Mouse (Mus musculus) CD4-positive, CD25-positive, alpha-beta regulatory T cell, adult 4 months (primary cell): Measurements from ENCODE around the gene Creld1. TPM values are rescaled to one million over a fixed set of nuclear protein-coding genes. Genes with fewer than 3 reads are reported as not detected.

Source experiments
- ATAC-seq: one replicate; pipeline ENCODE4 v1.8.0; 2017
- polyA plus RNA-seq, 2 experiments: library from polyadenylated mRNA; unstranded; fragments of 100-300 nt; shearing (Covaris generic); gene quantifications; one replicate each; pipeline ENCODE4 v1.2.1; 2017

Creld1 gene
- polyA plus RNA-seq, 2 experiments from 2014 or later, result 7.3 to 8.4 TPM

GRCm38 (mm10) chr6:113471297-113471936 lies 11.7 kb upstream of the Creld1 start, which contains the start of gene Il17rc:
Gene Il17rc (plus strand): TSS chr6:113471427.
- ATAC-seq, result no peak

DNA sequence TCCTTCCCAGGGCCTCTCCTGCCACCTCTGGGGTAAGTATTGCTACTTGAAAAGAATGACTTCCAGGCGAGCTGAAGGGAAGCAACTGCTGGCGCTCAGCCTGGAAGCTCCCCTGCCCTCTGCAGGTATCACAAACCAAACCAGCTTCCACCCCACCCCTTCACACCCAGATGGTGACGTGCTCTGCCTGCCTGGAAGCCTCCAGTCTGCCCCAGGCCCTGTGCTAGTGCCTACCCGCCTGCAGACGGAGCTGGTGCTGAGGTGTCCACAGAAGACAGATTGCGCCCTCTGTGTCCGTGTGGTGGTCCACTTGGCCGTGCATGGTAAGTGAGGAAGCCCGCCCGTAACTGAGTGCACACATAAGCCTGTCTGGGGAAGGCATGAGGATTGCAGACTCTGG lies 11.0 kb upstream of the Creld1 start:
- ATAC-seq, result no peak

DNA sequence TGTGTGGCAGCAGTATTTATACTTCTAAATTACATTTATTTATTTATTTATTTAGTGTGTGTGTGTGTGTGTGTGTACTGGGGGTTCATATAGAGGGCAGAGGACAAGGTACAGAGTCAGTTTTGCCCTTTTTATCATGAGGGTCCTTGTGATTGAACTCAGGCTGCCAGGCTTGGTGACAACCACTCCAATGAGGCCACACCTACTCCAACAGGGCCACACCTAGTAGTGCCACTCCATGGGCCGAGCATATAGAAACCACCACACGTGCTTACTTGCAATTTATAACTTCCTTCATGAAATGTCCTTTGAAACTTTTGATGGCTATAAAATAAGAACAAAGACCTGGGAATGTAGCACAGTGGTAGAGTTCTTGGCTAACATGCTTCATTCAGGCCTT lies 9.9 kb upstream of the Creld1 start:
- ATAC-seq, result no peak

- ATAC-seq, result no peak
Measured at GRCm38 (mm10) chr6:113473715-113474114, 9.4 kb upstream of the Creld1 start.

DNA sequence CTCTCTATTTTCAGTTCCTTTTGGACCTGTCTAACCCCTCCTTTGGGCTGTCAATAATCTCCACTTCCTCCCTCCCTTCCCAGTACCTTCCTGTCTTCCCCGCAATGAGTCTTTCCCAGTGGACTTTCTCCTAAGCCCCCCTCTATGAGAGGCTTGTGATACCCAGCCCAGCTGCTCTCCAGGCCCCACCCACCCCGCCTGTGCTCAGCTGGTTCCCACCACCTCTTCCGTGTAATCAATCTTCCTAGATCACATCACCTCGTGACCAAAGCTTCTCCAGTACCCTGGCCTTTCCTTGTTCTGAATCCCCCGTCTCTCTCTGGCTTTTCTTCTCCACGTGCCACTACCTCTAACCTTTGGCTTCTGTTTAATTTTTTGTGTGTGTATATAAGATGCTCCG lies 5.7 kb upstream of the Creld1 start:
- ATAC-seq, result no peak

DNA sequence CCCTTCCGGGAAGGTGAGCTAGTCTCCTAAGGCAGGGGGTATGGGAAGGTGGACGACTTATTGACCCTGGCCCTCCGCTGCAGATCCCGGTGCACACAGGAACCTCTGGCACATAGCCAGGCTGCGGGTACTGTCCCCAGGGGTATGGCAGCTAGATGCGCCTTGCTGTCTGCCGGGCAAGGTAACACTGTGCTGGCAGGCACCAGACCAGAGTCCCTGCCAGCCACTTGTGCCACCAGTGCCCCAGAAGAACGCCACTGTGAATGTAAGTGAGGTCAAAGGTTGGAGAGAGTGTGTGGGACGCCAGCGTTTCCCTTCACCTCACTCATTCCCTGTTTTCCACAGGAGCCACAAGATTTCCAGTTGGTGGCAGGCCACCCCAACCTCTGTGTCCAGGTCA lies 4.2 kb upstream of the Creld1 start:
- no peak for ATAC-seq

DNA sequence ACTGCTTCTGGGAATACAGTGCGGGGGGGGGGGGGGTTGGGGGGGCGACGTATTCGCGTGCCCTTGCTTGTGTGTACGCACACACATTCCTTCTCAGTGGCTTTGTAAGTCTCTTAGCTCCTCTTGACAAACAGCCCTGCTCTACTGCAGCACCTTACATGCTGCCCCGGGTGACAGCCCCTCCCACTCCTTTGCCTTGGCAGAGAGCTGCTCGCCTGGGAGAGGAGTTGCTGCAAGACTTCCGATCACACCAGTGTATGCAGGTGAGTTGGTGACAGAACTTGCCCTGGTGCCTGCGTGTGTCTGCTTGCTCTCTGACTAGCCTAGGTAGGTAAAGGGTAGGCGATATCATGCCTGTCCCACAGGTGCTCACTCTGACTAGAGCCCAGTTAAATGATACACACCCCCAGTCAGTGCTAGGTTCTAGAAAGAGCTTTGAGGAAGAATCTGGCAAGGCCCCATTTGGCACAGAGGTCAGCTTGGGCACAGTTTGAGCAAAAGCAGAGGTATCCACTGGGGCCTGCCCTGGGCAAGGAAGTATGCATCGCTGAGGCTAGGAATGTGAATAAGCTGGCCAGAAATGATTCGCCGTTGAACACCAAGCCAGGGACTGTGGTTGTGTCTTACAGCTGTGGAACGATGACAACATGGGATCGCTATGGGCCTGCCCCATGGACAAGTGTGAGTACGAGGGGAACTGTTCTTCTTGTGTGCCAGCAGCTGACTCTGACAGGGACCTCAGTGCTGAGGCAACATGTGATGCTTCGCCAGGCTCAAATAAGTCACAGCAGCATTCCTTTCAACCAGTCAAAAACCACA lies 2.3 kb upstream of the Creld1 start:
- ATAC-seq, result no peak

- ATAC-seq, result peak; percentile 43
Measured at GRCm38 (mm10) chr6:113482477-113483099, 509 bp upstream of the Creld1 start.

DNA sequence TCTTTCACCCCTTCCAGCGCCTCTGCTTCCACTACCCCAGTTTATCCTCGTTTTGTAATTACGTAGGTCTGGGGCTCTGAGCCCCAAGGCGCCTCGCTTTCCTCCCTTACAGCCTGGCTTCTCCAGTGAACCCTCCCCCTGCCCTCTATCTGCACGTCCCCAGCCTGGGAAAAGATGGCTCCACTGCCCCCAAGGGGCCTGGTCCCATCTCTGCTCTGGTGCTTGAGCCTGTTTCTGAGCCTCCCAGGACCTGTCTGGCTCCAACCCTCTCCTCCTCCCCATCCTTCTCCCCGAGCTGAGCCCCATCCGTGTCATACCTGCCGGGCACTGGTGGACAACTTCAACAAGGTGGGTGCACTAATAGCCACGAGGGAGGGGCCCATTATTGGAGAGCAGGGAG lies 632 bp downstream of the Creld1 start:
- no peak for ATAC-seq

DNA sequence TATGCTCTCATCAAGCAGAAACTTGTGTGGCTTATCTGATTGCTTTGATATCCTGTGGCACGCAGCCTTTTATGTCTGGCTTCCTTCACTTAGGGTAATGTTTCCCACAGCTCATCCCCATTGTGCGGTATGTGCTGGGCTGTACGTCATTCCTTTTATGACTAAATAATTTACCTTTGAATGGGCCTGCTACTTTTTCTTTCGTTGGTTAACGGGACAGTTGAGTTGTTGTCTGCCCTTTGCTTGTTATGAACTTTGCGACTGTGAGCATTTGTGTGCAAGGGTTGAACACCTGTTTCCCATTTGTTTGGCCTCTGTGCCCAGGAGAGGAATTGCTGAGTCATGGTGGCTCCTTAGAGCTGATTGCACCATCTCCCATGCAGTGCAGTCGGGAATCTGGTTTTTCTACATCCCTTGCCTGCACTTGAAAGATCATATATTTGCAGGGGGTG lies 4.1 kb downstream of the Creld1 start:
- no peak for ATAC-seq

- no peak for ATAC-seq
Measured at GRCm38 (mm10) chr6:113489410-113489809, 6.3 kb downstream of the Creld1 start.

DNA sequence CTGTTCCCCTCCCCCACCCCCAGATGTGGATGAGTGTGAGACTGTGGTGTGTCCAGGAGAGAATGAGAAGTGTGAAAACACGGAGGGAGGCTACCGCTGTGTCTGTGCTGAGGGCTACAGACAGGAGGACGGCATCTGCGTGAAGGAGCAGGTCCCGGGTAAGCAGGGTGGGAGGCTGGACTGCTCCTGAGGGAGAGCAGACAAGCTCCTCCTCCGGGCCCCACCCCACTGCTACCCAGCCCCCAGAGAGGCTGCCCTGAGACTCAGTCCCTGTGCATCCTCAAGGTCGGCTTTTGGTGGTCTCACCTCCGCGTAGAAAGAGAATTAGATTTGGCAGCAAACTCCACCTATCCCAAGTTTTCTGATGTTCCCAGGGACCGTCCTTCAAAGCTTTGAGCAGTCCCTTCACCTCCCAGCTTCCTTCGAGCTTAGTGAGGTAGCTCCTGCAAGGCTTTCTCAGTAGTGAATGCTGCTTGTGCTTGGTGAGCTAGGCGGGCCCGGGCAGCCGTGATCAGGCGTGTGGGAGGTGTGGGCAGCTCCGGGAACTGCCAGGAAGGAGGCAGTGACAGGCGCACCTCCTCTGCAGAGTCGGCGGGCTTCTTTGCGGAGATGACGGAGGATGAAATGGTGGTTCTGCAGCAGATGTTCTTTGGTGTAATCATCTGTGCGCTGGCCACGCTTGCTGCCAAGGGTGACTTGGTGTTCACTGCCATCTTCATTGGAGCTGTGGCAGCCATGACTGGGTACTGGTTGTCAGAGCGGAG lies 9.2 kb downstream of the Creld1 start:
- ATAC-seq, result no peak

GRCm38 (mm10) chr6:113494258-113494788 lies 11.2 kb downstream of the Creld1 start:
- ATAC-seq, result peak; percentile 87

DNA sequence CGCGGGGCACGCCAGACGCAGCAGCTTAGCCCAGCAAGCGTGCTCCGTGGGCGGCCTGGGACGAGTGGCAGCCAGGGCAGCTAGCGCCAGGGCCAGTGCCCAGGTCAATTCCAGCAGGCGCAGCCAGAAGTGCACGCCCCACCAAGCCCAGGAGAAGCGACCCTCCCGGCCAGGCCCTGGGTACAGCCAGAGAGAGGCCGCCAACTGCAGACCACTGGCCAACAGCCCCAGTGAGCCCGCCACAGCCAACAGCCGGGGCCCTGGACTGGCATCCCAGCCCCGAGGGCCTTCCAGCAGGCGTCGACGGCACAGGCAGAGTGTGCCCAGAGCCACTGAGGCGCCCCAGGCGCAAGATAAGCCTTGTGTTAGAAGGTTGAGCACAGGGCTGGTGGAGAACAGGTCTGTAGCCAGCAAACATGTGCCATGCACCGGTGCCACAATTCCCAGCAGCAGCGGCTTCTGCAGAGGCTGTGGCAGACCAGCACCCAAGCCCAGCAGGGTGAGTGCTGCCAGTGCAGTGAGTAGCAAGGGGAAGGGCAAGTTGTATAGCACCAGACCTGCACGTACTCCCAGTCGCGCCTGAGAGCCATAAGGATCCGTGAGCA lies 12.1 kb downstream of the Creld1 start:
- no peak for ATAC-seq

GRCm38 (mm10) chr6:113499346-113499745 lies 16.2 kb downstream of the Creld1 start:
- no peak for ATAC-seq

- no peak for ATAC-seq
Measured at GRCm38 (mm10) chr6:113501388-113502084, 18.4 kb downstream of the Creld1 start, which contains the start of gene Prrt3. Gene Prrt3 (minus strand): TSS chr6:113501931.

DNA sequence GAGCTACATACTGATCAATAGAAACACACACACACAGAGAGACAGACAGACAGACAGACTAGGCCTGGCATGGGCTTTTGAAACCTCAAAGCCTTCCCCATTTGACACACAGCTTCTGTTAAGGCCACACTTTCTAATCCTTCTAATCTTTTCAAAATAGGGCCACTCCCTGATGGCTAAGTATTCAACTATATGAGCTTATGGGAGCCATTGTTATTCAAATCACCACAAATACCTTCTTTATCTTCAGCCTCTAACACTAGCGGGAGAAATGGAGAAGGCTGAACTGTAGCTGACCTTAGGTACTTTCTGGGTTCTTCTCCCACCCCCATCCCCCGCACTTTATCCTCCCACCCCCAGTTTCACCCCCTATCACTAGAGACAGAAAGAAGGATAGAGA lies 19.7 kb downstream of the Creld1 start:
- no peak for ATAC-seq

DNA sequence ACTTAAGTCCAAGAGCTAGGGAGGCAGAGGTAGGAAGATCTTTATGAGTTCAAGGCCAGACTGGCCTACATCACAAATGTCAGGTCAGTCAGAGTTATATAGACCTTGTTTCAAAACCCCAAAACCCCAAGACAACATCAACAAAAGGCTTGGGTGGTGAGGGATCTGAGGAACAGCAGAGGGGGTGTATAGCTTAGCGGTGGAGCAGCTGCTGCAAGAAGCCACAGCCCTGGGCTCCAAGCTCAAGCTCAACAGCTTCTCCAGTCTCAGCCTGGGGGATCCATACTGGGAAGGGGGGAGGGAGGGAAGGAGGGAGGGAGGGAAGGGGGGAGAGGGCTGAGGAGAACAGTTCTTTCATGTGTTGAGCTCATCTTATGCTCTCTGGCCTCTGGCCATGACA lies 22.6 kb downstream of the Creld1 start:
- ATAC-seq, result no peak

GRCm38 (mm10) chr6:113507130-113507529 lies 24.0 kb downstream of the Creld1 start:
- ATAC-seq, result no peak

DNA sequence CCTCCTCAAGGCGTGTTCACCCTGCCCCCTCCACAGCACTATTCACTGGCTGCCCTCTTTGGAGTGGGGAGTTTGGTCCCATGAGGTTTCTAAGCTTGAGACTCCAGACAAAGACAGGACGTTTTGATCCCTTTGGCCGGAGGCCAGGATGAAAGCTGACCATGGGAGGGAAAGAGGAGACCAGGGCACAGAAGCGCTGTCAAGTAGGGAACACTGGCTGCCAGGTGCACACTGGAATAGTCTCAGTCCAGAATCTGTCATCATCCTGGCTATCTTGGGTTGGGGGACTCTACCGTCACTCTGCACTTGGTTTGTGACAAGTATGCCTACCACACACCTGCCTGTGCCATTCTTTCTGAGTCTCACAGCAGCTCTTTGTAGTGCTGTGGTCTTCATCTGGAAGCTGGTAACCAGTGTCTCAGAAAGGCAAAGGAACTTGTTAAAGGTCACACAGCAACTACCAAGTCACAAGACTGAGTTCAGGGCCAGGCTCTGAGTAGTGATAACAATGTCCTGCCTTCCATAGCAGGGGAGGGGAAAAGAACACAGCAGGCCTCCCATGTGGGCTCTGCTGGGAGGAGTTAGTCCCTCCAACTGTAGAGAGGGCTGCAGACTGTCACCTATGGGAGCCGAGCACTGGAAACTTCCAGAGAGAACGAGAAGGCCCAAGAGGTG lies 25.3 kb downstream of the Creld1 start:
- ATAC-seq, result no peak

- ATAC-seq, result no peak
Measured at GRCm38 (mm10) chr6:113508947-113509280, 25.8 kb downstream of the Creld1 start.
